Mouse (Mus musculus): ENCODE results near the gene Rftn1.

DNA sequence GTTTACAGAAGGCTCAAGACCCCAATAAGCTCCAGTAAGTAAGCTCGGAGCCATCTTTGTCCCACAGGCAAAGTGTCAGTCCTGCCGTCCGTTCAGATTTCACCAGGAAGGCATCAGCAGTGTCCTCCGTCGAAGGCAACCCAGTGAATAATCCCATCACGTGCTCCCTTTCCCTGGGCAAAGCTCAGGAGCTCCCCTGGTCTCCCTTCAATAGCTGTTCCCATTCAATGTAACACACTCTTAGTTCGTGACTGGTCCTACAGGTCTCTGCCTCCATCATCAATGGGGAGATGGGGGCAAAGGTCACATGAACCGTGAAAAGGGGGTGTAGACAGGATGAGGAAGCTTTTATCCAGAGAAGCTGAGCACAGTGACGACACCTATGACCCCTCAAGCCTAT, 108.8 kb downstream of the Rftn1 start:
- TF ChIP-seq CTCF (IDR thresholded peaks at IDR 0.05; ENCODE audit: insufficient read depth, low read depth, low read length) (no peak), POLR2A (IDR thresholded peaks at IDR 0.05; ENCODE audit: insufficient read depth, low read depth, low read length) (no peak)
